Mouse (Mus musculus) heart, embryonic 12.5 days (tissue): Measurements from ENCODE around the gene Gm17657. TPM values are rescaled to one million over a fixed set of nuclear protein-coding genes. Genes with fewer than 3 reads are reported as not detected.
A peak's percentile ranks its signal among the peaks of the same experiment; 100 is the strongest.

ENCODE experiments used
- ATAC-seq: fragments of 200-750 bp; cut with Nextera tagmentation; 2 replicates; pipeline ENCODE4 v1.8.0; 2017; ENCODE audit warnings: moderate TSS enrichment, moderate library complexity; ENCODE audit not compliant: insufficient number of reproducible peaks, low FRiP score
- H3K27ac ChIP-seq: fragments of 300-500 bp; sonication (generic); 2 replicates; pipeline ENCODE4 v1.5.1; 2016; ENCODE audit warnings: mild to moderate bottlenecking, moderate library complexity; ENCODE audit not compliant: poor library complexity, severe bottlenecking
- H3K27me3 ChIP-seq: fragments of 300-500 bp; sonication (generic); replicated peaks from 2 replicates; pipeline ENCODE4 v1.6.1; 2016; ENCODE audit warnings: mild to moderate bottlenecking, moderate library complexity
- H3K36me3 ChIP-seq: fragments of 300-500 bp; sonication (generic); 2 replicates; pipeline ENCODE4 v1.6.1; 2016; ENCODE audit warnings: mild to moderate bottlenecking, moderate library complexity
- H3K4me1 ChIP-seq: fragments of 300-500 bp; sonication (generic); replicated peaks from 2 replicates; pipeline ENCODE4 v1.6.1; 2016; ENCODE audit warnings: mild to moderate bottlenecking
- H3K4me2 ChIP-seq: fragments of 300-500 bp; sonication (generic); 2 replicates; pipeline ENCODE4 v1.6.1; 2016; ENCODE audit warnings: mild to moderate bottlenecking, moderate library complexity
- H3K4me3 ChIP-seq: fragments of 300-500 bp; sonication (generic); 2 replicates; pipeline ENCODE4 v1.5.1; 2016; ENCODE audit warnings: mild to moderate bottlenecking
- H3K9ac ChIP-seq: fragments of 300-500 bp; sonication (generic); 2 replicates; pipeline ENCODE4 v1.6.1; 2016; ENCODE audit warnings: mild to moderate bottlenecking, moderate library complexity
- H3K9me3 ChIP-seq: fragments of 300-500 bp; sonication (generic); replicated peaks from 2 replicates; pipeline ENCODE4 v1.6.1; 2016; ENCODE audit warnings: mild to moderate bottlenecking, moderate library complexity
- WGBS: fragments of 180-500 bp; shearing (Covaris S2); methylation state at CpG from one replicate; pipeline ENCODE4 v1.1.7; 2016; 5-methylcytosine and 5-hydroxymethylcytosine counted together
- polyA plus RNA-seq: library from polyadenylated mRNA; unstranded; fragments of >200 nt; fragmentation: Nextera tagmentation; extraction: Ambion mirVana; gene quantifications from 2 replicates; pipeline ENCODE4 v1.2.1, GENCODE M21; 2016

Gene Gm17657
- polyA plus RNA-seq, 1 experiment from 2014 or later: not detected

GRCm38 (mm10) chr17:29548494-29548893 lies 944 bp downstream of the Gm17657 start:
- WGBS: 59% methylated on average over 3 of the region's 3 CpGs
- H3K4me3 ChIP-seq: no peak overlapping the region
- H3K27ac ChIP-seq: no peak overlapping the region

GRCm38 (mm10) chr17:29545241-29545640 lies 4.2 kb downstream of the Gm17657 start:
- WGBS: 84% methylated on average over 5 of the region's 5 CpGs
- no peak overlapping the region for H3K27ac ChIP-seq
- H3K4me1 ChIP-seq: peaks cover 7% of the 10 kb centered on the region
- H3K4me2 ChIP-seq: no peak overlapping the region
- no peak overlapping the region for H3K9ac ChIP-seq
- H3K27me3 ChIP-seq: no peaks in the 10 kb centered on the region
- H3K9me3 ChIP-seq: no peaks in the 10 kb centered on the region; the same call in 1 of the 2 replicates
- no peak overlapping the region for H3K4me3 ChIP-seq
- ATAC-seq: no peak
- H3K36me3 ChIP-seq: no peaks in the 10 kb centered on the region

More at GRCm38 (mm10) chr17:29548494-29548893, 944 bp downstream of the Gm17657 start:
- Histone ChIP-seq H3K4me1 (peaks cover 23% of the 10 kb centered on the region), H3K36me3 (no peaks in the 10 kb centered on the region), H3K4me2 (no peak overlapping the region), H3K9ac (no peak overlapping the region), H3K9me3 (no peaks in the 10 kb centered on the region; the same call in 1 of the 2 replicates), H3K27me3 (no peaks in the 10 kb centered on the region)
- no peak for ATAC-seq

- Histone ChIP-seq H3K27ac (no peak overlapping the region), H3K27me3 (no peaks in the 10 kb centered on the region), H3K9me3 (no peaks in the 10 kb centered on the region; the same call in 1 of the 2 replicates), H3K4me2 (no peak overlapping the region), H3K4me1 (peaks cover under 1% of the 10 kb centered on the region; the same call in 1 of the 2 replicates), H3K4me3 (no peak overlapping the region), H3K36me3 (no peaks in the 10 kb centered on the region), H3K9ac (no peak overlapping the region)
- ATAC-seq: no peak
- 79% methylated on average over 2 of the region's 2 CpGs for WGBS
These were observed 5.4 kb downstream of the Gm17657 start for GRCm38 (mm10) chr17:29544064-29544463.

- no peak overlapping the region for H3K4me2 ChIP-seq
- no peak overlapping the region for H3K4me3 ChIP-seq
- H3K4me1 ChIP-seq: no peaks in the 10 kb centered on the region
- no peaks in the 10 kb centered on the region for H3K27me3 ChIP-seq
- 82% methylated on average over 19 of the region's 19 CpGs for WGBS
- H3K9ac ChIP-seq: no peak overlapping the region
- no peaks in the 10 kb centered on the region for H3K36me3 ChIP-seq
- no peaks in the 10 kb centered on the region; the same call in 1 of the 2 replicates for H3K9me3 ChIP-seq
- no peak for ATAC-seq
- H3K27ac ChIP-seq: no peak overlapping the region
These were observed 6.4 kb downstream of the Gm17657 start for GRCm38 (mm10) chr17:29542831-29543690.

- Histone ChIP-seq H3K4me1 (no peaks in the 10 kb centered on the region), H3K27ac (0 out of 2 replicates have a peak overlapping the region, but pooled peaks have one; percentile 2), H3K9me3 (no peaks in the 10 kb centered on the region; the same call in 1 of the 2 replicates), H3K27me3 (no peaks in the 10 kb centered on the region), H3K36me3 (no peaks in the 10 kb centered on the region), H3K9ac (no peak overlapping the region), H3K4me3 (no peak overlapping the region), H3K4me2 (no peak overlapping the region)
- peak; percentile 78 for ATAC-seq
- WGBS: 60% methylated on average over 14 of the region's 14 CpGs
These were observed 8.0 kb downstream of the Gm17657 start for GRCm38 (mm10) chr17:29541419-29541818.

GRCm38 (mm10) chr17:29540426-29540825 lies 9.0 kb downstream of the Gm17657 start:
- H3K27me3 ChIP-seq: no peaks in the 10 kb centered on the region
- H3K9me3 ChIP-seq: peaks cover 3% of the 10 kb centered on the region; the same call in 1 of the 2 replicates
- H3K4me1 ChIP-seq: no peaks in the 10 kb centered on the region
- H3K9ac ChIP-seq: no peak overlapping the region
- no peak overlapping the region for H3K4me2 ChIP-seq
- H3K27ac ChIP-seq: no peak overlapping the region
- no peaks in the 10 kb centered on the region for H3K36me3 ChIP-seq
- no peak overlapping the region for H3K4me3 ChIP-seq
- 92% methylated on average over 8 of the region's 8 CpGs for WGBS
- no peak for ATAC-seq

GRCm38 (mm10) chr17:29533866-29534265 lies 15.6 kb downstream of the Gm17657 start:
- H3K4me2 ChIP-seq: no peak overlapping the region
- no peak overlapping the region for H3K27ac ChIP-seq
- ATAC-seq: no peak
- no peak overlapping the region for H3K4me3 ChIP-seq
- H3K9me3 ChIP-seq: peaks cover 8% of the 10 kb centered on the region; the same call in 1 of the 2 replicates
- no peak overlapping the region for H3K9ac ChIP-seq
- peaks cover 4% of the 10 kb centered on the region for H3K4me1 ChIP-seq
- H3K27me3 ChIP-seq: no peaks in the 10 kb centered on the region
- 81% methylated on average over 11 of the region's 11 CpGs for WGBS
- no peaks in the 10 kb centered on the region for H3K36me3 ChIP-seq

- H3K9ac ChIP-seq: no peak overlapping the region
- ATAC-seq: peak; percentile 53; the same call in 1 of the 2 replicates
- peaks cover 4% of the 10 kb centered on the region for H3K4me1 ChIP-seq
- no peak overlapping the region for H3K27ac ChIP-seq
- H3K4me3 ChIP-seq: no peak overlapping the region
- no peaks in the 10 kb centered on the region for H3K36me3 ChIP-seq
- no peaks in the 10 kb centered on the region for H3K27me3 ChIP-seq
- H3K4me2 ChIP-seq: no peak overlapping the region
- H3K9me3 ChIP-seq: peaks cover 10% of the 10 kb centered on the region; the same call in 1 of the 2 replicates
- 57% methylated on average over 10 of the region's 10 CpGs for WGBS
These were observed 17.6 kb downstream of the Gm17657 start for GRCm38 (mm10) chr17:29531757-29532384.

- H3K4me1 ChIP-seq: peaks cover 4% of the 10 kb centered on the region
- no peak overlapping the region for H3K9ac ChIP-seq
- H3K27me3 ChIP-seq: no peaks in the 10 kb centered on the region
- ATAC-seq: no peak
- H3K27ac ChIP-seq: no peak overlapping the region
- whole genome bisulfite sequencing: 75% methylated on average over 9 of the region's 9 CpGs
- H3K4me3 ChIP-seq: no peak overlapping the region
- peaks cover 10% of the 10 kb centered on the region; the same call in 1 of the 2 replicates for H3K9me3 ChIP-seq
- H3K4me2 ChIP-seq: no peak overlapping the region
- H3K36me3 ChIP-seq: no peaks in the 10 kb centered on the region
These were observed 18.2 kb downstream of the Gm17657 start for GRCm38 (mm10) chr17:29531278-29531677.

GRCm38 (mm10) chr17:29530508-29530907 lies 18.9 kb downstream of the Gm17657 start:
- Histone ChIP-seq H3K27ac (no peak overlapping the region), H3K4me3 (no peak overlapping the region), H3K9ac (no peak overlapping the region), H3K36me3 (no peaks in the 10 kb centered on the region), H3K4me1 (peaks cover 4% of the 10 kb centered on the region), H3K9me3 (peaks cover 10% of the 10 kb centered on the region; the same call in 1 of the 2 replicates), H3K27me3 (no peaks in the 10 kb centered on the region), H3K4me2 (no peak overlapping the region)
- 66% methylated on average over 6 of the region's 6 CpGs for WGBS
- no peak for ATAC-seq

GRCm38 (mm10) chr17:29528568-29529187 lies 20.8 kb downstream of the Gm17657 start:
- Histone ChIP-seq H3K9ac (no peak overlapping the region), H3K27ac (no peak overlapping the region), H3K4me2 (no peak overlapping the region), H3K36me3 (no peaks in the 10 kb centered on the region), H3K27me3 (no peaks in the 10 kb centered on the region), H3K4me1 (peaks cover 4% of the 10 kb centered on the region), H3K9me3 (0 out of 2 replicates have a peak, but pooled peaks cover 5% of the 10 kb centered on the region), H3K4me3 (no peak overlapping the region)
- whole genome bisulfite sequencing: 85% methylated on average over 8 of the region's 8 CpGs
- no peak for ATAC-seq
